In genomic region chr11:5879905-5880304, GRCm38 (mm10) we compare ENCODE assay signal across 1 mouse cellular context.
TF ChIP-seq lines count a peak whose summit lies in the region.

No protein-coding gene starts in this region.

TF ChIP-seq in ES-E14, 5 proteins besides CTCF, POLR2A, EP300 and RAD21 (continued from another document):
- no peak for TF ChIP-seq MAFK (IDR thresholded peaks at IDR 0.05; ENCODE audit: insufficient read depth, low read depth, low read length)
TF ChIP-seq in ES-E14: peak in this region for 2.
